Mouse (Mus musculus): ENCODE measurements around the gene Snx7.

The Snx7 gene

DNA sequence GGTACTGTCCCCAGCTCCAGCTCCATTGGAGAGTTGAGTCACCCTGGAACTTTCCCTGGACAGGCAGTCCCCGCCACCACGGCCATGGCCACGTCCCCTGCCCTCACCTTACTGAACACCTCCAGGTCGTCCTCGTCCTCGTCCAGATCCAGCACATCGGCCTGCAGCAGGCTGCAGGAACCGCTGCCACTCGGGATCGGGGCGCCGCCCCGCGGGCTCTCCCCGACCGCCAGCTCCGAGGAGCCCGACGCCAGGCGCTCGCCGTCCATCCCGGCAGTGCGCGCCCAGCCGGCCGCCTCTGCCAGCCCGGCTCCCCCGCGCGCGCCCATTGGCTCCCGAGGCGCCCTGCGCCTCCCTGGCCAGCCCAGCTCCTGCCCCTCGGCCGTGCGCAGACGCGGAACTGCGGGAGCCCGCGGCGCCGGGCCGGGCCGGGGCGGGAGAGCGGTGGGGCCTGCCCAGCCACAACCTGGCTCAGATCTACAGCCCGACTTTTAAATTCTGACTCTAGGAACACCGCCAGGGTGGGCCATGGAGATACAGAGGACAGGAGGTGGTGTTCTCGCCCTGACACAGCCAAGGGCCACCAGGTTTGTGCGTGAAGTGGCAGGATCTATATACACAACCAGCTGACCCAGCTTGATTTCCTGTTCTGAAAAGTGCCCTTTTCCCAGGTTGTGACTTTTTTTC is at the start of gene Snx7:
Gene Snx7, minus strand, starts transcription at position 300 of the 687 bp plus-strand sequence.
- DNase-seq (ENCODE audit: low spot score), result no peak

DNA sequence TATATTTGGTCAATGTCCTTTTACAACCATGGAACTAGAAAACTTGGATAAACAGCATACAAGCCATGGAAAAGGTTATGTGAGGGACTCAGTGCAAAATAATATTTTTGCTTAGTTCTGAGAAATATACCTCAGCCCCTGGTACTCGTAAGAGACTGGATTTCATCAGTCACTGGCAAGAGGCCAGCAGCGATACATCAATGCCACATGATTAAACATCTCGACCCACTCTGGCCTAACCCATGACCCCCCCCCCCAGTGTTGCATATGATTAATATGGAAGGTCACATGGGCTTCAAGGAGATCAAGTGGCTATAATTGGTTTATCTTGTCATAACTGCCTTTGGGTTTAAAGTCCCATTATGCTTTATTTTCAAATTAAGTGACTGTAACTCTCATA is 46.7 kb upstream of the Snx7 start:
- DNase-seq (ENCODE audit: low spot score), result no peak

DNA sequence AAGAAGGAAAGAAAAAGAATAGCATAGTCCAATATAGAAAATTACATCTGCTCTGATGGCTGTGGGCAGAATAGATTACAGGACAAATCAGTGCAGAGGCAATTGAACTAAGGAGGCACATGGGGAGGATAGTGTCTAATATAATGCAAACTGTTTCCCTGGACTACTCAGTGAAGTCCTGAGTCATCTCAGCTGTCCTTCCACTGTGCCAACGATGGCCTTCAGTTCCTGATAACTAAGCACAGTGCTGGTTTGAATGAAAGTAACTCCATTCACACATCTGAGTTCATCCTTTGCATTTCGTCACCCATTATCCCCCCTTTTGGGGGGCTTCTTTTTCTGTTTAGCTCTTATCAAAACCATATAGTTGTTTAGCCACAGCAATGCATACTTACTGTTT is 25.0 kb upstream of the Snx7 start:
- no peak for DNase-seq (ENCODE audit: low spot score)

- no peak for DNase-seq (ENCODE audit: low spot score)
These were observed 6.7 kb upstream of the Snx7 start for GRCm38 (mm10) chr3:117875450-117875849.

DNA sequence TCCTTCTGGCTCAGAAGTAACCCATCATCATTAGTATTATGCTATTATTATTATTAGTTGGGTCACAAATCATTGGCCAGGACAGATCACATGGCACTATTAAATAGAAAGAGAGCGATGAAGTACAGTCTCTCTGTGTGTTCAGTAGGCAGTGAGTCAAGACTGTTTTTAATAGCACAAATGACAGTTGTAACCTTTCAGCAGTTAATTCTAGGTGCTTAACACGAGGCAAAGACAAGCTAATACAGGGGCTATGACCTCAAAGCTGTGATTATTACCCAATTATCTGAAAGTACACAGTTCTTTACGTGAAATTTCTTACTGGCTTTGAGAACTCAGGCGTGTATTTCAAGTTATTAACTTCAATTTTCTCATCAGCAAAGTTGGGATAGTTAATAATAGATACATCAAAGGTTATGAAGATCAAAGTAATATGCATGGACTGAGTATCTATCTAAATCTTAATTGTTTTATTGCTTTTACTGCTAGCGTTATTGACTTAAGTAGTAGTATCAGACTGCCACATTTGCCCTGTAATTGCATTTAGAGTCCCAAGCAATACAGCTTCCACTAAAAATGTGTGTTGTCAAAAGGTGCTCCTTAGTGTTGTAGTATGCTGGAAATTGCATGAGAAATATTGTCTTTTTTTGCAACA is 4.6 kb upstream of the Snx7 start:
- DNase-seq (ENCODE audit: low spot score), result no peak

- no peak for DNase-seq (ENCODE audit: low spot score)
These were observed 584 bp upstream of the Snx7 start for GRCm38 (mm10) chr3:117869324-117869715.

DNA sequence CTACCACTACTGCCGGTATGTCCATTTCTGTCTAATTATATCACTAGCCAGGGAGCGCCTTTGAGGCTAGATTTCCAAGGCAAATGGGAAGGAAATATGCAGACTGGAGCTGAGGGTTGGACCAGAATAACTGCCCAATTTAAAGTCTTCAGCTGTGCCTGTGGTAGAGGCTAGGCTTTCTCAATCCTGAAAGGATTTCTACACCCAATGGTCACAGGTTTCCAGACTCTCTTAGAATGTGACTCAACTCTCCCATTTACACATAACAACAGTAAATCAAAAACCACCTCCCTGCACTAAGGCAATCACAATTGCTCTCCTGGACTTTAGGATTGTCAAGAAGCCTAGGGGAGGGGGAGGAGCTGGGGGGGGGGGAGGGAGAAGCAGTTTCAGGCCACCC is 645 bp downstream of the Snx7 start:
- no peak for DNase-seq (ENCODE audit: low spot score)

GRCm38 (mm10) chr3:117866696-117867407 is 1.9 kb downstream of the Snx7 start:
- no peak for DNase-seq (ENCODE audit: low spot score)

DNA sequence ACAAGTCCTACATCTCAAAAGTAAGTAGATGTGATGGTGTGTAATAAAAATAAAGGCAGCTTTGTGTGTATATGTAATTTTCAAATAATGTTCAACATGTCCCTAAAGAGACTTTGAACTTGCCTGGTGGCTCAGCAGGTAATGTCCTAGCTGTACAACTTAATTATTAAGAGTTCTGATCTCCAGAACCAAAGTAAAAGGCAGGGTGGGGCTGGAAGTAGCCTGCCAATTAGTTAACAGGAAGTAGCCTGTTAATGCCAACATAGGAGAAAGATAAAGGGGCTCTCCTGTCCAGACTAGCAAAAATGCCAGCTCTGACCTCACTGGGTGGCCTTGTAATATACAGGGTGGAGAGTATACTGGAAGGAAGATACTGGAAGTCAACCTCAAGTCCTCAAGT is 3.1 kb downstream of the Snx7 start:
- no peak for DNase-seq (ENCODE audit: low spot score)

DNA sequence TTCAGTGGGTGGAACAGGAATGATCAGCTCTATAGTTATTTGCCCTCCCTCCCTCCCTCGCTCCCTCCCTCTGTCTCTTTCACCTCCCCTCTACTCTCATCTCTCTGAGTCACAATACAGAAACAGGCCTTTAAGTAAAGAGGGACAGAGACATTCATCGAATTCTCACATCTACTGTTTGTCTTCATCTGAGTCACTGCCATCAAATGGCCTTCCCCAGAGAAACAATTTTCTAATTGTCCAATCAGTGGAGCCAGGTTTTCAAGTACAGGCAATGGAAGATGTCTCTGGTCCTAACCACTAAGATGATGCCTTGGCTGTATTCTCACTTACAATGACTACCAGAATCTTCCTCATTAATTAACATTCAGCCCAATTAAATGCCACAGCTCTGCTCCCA is 5.8 kb downstream of the Snx7 start:
- no peak for DNase-seq (ENCODE audit: low spot score)

GRCm38 (mm10) chr3:117861977-117862434 is 6.7 kb downstream of the Snx7 start:
- DNase-seq (ENCODE audit: low spot score), result no peak

DNA sequence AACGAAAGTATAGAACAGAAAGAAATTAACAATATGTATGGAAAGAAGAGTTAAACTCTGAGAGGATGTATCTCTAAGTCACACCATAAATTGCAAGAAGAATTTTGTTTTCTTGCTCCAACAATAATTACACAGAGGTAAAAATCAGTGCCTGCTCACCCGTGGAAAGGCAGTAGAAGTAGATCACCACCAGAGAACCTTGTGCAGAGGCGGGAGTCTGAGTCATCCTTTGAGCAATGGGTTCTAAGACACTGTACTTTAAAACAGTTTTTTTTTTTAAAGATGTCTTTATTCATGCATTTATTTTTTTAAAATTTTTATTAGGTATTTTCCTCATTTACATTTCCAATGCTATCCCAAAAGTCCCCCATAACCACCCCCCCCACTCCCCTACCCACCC is 9.7 kb downstream of the Snx7 start:
- no peak for DNase-seq (ENCODE audit: low spot score)

DNA sequence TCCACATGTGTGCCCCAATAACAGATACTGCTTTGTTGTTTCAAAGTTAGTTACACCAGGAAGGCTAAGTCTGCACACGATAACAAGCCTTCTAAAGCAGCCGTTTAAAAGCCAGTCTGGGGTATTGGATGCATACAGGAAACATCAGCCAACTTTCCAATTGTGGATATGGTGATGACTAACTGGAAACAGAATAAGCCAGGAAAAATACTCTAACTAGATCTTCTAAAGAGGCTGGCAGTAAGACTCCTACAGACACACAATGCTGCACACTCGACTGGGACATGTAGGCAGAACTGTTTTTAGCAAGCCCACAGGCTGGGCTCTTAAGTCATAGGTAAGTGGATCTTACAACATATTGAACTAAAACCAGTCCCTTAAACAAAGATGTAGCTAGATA is 15.0 kb downstream of the Snx7 start:
- DNase-seq (ENCODE audit: low spot score), result no peak

DNA sequence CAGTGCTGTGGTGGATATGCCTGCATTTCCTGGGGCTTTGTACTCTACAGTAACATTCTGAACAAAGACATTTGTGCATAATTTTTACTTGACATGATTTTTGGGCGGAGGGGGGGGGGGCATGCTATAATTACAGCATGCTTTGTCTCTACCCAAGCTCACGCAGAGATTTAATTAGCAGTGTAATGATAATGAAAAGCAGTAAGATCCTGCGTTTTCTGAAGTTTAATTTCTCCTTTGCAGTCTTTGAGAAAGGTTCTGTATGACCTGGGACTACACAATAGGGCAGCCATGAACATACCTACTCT is 16.7 kb downstream of the Snx7 start:
- no peak for DNase-seq (ENCODE audit: low spot score)

DNA sequence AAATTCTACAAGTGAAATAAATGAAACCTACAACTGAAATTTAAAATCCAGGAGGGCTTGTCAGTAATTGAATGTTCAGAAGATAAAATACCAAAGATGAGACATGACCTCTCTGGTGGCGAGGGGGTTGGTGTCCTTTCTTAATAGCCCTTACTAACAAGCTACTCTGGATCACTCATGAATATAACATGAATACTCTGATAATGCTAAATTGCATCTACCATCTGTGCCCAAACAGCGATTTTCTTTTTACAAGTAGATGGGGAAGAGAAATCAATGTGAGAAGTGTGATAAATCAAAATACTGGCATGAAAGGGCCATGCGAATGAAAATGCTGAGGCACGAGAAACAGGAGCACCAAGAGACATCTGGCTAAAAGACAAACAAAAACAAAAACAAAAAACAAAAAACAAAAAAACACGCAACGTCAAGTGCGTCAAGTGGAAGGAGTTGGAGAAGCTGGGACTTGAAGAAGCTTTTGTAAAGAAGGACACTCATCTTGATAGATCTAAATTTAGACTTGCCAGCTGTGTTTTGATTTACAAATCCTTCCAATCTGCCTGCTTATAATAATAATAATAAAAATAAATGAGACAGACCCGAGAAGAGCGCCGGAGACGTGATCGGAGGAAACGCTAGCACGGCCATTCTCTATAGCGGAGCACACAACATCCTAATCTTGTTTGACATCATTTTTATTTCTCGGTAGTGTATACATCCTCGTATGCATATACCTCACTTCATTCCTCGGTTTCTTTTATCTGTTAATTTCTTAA is 17.3 kb downstream of the Snx7 start:
- DNase-seq (ENCODE audit: low spot score), result no peak

DNA sequence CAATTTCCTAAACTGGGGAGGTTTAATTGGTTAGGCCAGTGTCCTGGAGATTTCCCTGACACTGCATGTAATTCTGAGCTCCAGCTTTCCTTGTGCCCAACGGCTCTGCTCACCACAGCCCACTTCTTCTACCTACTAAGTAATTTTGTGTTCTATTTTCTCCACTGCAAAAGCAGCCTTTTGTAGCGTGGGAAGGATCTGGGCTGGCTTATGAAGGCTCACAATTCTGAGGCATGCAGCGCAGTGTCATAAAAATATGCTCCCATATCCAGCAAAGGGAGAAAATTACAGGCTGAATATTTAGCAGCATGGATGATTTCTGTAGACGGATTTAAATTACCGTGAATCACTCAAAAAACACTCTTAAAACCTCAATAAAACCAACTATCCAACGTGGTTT is 19.9 kb downstream of the Snx7 start:
- no peak for DNase-seq (ENCODE audit: low spot score)

DNA sequence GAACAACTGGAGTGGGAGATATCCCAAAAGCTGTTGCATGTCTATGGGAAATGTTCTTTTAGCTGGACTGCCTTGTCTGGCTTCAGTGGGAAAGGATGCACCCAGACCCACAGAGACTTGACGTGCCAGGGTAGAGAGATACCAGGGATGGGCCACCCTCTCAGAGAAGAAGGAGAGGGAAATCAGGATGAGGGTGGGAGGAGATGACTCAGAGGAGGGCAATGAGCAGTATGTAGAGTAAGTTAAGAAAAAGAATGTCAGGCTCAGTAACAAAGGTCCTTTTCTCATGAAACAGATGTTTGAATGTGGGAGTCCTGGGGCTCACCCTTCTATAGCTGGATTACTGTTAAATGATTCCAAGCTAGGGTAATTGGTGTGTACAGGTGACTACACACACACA is 26.1 kb downstream of the Snx7 start:
- DNase-seq (ENCODE audit: low spot score), result no peak

GRCm38 (mm10) chr3:117839867-117840545 is 28.7 kb downstream of the Snx7 start:
- no peak for DNase-seq (ENCODE audit: low spot score)

DNA sequence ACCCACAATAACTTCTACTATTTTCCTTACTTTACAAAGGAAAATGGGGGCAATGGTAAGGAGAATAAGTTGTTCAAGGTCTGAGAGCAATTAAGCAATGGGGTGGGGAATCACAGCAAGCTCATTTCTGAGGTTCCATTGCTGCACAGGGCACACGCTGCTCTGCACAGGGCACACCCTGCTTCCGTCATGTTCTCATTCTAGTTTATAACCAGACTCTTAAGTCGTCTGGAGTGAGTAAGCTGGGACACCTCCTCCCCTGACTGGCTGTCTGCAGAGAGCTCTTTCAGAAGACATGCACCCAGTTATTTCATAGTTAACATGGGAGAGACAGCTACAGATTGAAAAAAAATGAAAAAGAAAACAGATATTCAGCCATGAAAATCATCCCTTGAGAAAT is 30.7 kb downstream of the Snx7 start:
- no peak for DNase-seq (ENCODE audit: low spot score)

DNA sequence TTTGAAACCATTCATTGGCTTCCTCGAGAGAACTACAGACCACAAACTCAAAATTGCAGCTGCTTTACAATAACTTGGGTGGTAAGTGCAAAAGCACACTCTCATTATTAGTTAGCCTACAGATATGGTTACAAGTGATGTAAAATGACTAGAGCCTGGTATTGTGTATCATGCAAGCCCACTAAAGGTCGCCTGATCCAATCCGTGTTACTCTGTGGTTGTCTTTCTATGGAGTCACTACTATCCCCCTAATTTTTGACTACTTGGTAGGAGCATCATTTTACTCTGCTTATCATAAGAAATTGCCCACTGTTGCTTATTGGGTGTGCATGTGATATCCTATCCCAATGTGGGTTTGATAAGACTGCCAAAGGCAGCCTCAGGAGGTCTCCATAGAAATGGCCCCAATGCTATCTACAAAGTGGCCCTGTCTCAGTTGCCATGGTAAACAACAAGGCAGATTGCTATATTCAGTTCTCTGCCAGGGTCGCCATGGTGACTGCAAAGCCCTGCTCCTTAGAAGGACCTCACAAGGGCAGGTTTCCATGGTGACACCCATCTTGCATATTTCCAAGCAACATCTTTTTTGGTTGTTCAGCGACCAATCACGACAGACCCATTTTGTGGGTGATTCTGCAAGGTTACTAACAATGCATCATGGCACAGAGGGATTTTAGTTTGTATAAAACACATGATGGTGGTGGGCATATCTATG is 42.1 kb downstream of the Snx7 start:
- no peak for DNase-seq (ENCODE audit: low spot score)

- DNase-seq (ENCODE audit: low spot score), result no peak
These were observed 45.5 kb downstream of the Snx7 start for GRCm38 (mm10) chr3:117823218-117823617.

- DNase-seq (ENCODE audit: low spot score), result no peak
These were observed 51.1 kb downstream of the Snx7 start for GRCm38 (mm10) chr3:117817635-117818034.
